Mouse (Mus musculus): Measurements from ENCODE around the gene Dnajb4. TPM values are rescaled to one million over a fixed set of nuclear protein-coding genes. Genes with fewer than 3 reads are reported as not detected.

The Dnajb4 gene
- 13.3 TPM for polyA plus RNA-seq (2017; shearing (Covaris generic))

GRCm38 (mm10) chr3:152209967-152210634 is at the start of gene Dnajb4, which contains the start of gene Fubp1:
TSS of gene Dnajb4 (minus strand) at chr3:152210302.
TSS of gene Fubp1 (plus strand) at chr3:152210422.

GRCm38 (mm10) chr3:152166099-152166423 is 44.0 kb downstream of the Dnajb4 start, which contains the start of gene Gipc2:
TSS of gene Gipc2 (minus strand) at chr3:152166230.

Other genes starting within 250 kb of the Dnajb4 start
- gene Gipc2, start 44.1 kb downstream of the Dnajb4 start, polyA plus RNA-seq (2017; shearing (Covaris generic)), result not detected
- gene Fubp1, start 120 bp upstream of the Dnajb4 start, polyA plus RNA-seq (2017; shearing (Covaris generic)), result 259 TPM
- gene Nexn, start 56.0 kb upstream of the Dnajb4 start, polyA plus RNA-seq (2017; shearing (Covaris generic)), result 0.56 TPM
- 11.6 TPM for gene Miga1, start 130.1 kb upstream of the Dnajb4 start, polyA plus RNA-seq (2017; shearing (Covaris generic))
- gene Usp33, start 136.2 kb upstream of the Dnajb4 start, polyA plus RNA-seq (2017; shearing (Covaris generic)), result 44.5 TPM
- gene Zzz3, start 185.2 kb upstream of the Dnajb4 start, polyA plus RNA-seq (2017; shearing (Covaris generic)), result 34.2 TPM

All from CD4-positive, CD25-positive, alpha-beta regulatory T cell, adult 9 weeks (primary cell).